Mouse (Mus musculus) embryonic facial prominence, embryonic 10.5 days (tissue): ENCODE data around the gene Rhobtb3. TPM values are rescaled to one million over a fixed set of nuclear protein-coding genes. Genes with fewer than 3 reads are reported as not detected.

ENCODE experiments used
- polyA plus RNA-seq: library from polyadenylated mRNA; unstranded; fragments of >200 nt; fragmentation: Nextera tagmentation; extraction: Ambion mirVana; gene quantifications from 2 replicates; pipeline ENCODE4 v1.2.1, GENCODE M21; 2016

The Rhobtb3 gene
- polyA plus RNA-seq, 1 experiment from 2014 or later = 52.7 TPM

Other genes with a start within 250 kb of the Rhobtb3 start
- gene Ell2, start 237.2 kb downstream of the Rhobtb3 start, polyA plus RNA-seq = 4.4 and 4.6 TPM in 2 replicates
- gene Glrx, start 104.1 kb downstream of the Rhobtb3 start, polyA plus RNA-seq = 24.3 and 26.9 TPM in 2 replicates
- 0.56 and 0.62 TPM in 2 replicates for gene Spata9, start 23.2 kb upstream of the Rhobtb3 start, polyA plus RNA-seq
- 24.1 and 26.2 TPM in 2 replicates for gene Rfesd, start 74.8 kb upstream of the Rhobtb3 start, polyA plus RNA-seq
- 0.40 and 0.49 TPM in 2 replicates for gene Gpr150, start 113.1 kb upstream of the Rhobtb3 start, polyA plus RNA-seq
- 4.6 and 5.3 TPM in 2 replicates for gene Arsk, start 154.7 kb upstream of the Rhobtb3 start, polyA plus RNA-seq
- 16.0 and 17.0 TPM in 2 replicates for gene Ttc37, start 154.8 kb upstream of the Rhobtb3 start, polyA plus RNA-seq